Mouse (Mus musculus): ENCODE data around the gene Ak1.

Gene Ak1

DNA sequence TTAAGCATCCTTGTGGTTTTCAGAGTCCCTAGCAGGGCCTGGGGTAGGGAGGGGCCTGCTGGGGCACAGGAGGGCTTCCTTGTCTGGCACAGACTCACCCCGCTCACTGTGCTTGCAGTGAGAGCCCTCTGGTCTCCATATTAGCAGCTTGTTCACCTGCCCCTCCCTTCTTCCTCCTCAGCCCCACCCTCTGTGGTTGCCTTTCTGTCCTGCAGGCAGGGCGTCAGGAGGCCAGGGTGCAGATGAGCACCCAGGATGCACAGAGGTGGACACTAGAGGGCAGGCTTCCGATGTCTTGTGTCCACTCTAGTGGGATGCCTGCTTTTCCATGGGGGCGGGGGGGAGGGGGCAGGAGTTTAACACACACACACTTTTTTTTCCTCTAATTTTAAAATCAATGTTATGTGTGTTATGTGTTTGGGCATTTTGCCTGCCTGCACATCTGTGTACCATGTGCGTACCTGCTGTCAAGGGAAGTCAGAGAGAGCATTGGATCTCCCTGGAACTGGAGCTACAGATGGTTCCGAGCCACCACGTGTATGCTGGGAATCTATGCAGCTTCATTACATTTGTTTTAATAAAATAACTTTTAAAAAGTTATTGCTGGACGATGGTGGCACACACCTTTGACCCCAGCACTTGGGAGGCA is 20.0 kb upstream of the Ak1 start:
- peak; percentile 75 for DNase-seq (ENCODE audit: low spot score)

DNA sequence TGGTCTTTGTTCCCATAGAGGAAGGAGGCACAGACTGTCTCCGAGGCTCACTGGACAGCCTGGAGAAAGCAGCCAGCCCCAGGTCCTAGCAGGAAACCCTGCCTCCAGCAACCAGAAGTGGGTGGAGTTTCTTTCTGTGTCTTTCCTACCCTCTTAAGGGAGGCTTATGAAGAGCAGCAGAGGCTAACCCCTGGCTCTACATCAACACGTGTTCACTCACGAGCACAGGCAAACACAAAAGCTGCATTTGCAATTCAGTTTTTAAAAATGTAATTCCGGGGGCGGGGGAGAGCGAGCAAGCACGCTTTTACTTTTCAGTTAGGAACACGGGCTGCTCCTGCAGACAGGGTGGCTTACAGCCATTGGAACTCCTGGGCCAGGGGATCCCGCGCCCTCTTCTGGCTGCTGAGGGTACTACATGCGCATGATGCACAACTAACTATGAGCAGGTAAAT is 18.9 kb upstream of the Ak1 start:
- DNase-seq (ENCODE audit: low spot score) = peak; percentile 94

DNA sequence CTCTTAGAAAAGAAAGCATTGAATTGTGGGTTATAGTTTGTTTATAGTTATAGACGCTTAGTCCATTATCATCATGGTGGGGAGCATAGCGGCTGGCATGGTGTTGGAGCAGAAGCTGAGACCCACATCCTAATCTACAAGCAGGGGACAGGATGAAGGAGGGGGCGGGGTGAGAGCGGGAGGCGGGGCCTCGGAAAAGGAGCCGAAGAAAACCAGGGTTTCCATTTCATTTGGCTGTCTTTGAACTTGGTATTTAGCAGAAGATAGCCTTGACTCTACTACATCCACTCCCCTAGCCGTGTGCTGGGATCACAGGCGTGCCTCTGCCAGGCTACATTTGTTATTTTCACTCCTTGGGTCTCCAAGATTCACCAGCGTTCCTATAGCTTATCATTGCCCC is 16.9 kb upstream of the Ak1 start:
- DNase-seq (ENCODE audit: low spot score) = no peak

DNA sequence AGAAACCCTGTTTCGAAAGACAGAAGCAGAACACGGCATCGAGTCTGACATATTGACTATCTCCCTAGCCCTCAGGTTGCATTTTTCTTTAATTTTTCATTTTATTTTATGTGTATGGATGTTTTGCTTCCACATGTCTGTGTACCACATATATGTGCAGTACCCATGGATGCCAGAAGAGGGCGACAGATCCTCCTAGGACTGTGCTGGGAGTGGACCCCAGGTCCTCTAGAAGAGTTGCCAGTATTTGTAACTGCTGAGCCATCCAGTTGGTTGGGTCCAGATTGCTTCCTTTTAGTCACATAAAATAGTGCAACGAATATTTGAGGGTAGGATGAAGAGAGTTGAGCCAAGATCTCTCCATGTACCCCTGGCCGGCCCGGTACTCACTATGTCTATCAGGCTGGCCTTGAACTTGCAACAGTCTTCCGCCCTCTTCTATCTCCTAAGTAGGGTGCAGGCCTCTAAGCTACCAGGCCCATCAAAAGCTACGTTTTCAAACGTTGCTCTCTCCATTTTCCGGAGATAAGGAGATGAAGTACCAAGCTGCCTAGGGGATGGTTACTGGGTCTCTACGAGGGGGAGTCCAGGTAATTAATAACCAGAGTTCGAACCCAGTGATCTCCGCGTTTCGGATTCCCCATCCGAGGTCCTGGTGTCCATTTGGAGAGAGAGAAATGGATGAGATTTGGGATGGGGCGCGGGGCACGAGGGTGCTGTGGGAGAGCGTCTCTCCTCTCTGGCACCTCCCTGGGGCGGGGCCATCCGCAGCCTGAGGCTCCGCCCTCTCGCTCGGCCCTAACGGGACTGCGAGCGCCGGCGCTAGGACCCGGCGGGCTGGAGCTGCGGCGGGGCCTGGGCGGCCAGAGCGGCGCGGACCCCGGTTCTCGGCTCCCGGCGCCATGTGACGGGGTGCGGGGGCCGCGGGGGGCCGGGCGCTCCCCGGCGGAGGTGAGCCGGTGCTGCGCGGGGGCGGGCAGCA is 15.1 kb upstream of the Ak1 start:
- peak; percentile 96 for DNase-seq (ENCODE audit: low spot score)

DNA sequence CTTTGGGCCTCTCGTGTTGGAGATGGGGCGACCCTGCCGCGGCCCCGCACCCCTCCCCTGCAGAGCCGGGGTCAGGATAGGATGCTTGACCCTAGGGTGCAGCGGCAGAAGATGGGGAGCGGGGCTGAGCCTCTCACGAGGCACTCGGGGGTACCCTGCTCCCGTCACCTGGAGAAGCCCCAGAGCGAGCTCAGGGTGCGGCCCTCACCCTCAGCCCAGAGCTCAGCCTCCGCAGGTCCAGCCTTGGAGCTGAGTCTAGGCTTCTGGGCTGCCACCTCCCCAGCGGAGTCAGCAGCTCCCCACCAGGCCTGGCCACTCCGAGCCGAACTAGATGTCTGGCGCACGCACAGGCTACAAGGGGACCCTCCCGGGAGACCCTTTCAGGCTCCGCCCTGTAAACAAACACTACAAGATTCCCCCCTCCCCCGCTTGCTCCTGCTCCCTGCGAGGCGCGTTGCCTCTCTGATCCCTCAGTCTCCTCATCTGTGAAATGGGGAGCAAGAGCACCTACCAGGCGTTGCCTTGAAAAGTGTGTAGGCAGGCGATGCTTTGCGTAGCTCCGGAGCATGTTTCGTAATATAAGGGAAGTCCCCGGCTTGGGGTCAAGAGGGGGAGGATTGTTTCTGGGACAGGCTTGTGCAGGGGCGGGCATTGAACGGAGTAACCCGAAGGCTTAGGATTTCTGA is 14.2 kb upstream of the Ak1 start:
- DNase-seq (ENCODE audit: low spot score) = peak; percentile 74

DNA sequence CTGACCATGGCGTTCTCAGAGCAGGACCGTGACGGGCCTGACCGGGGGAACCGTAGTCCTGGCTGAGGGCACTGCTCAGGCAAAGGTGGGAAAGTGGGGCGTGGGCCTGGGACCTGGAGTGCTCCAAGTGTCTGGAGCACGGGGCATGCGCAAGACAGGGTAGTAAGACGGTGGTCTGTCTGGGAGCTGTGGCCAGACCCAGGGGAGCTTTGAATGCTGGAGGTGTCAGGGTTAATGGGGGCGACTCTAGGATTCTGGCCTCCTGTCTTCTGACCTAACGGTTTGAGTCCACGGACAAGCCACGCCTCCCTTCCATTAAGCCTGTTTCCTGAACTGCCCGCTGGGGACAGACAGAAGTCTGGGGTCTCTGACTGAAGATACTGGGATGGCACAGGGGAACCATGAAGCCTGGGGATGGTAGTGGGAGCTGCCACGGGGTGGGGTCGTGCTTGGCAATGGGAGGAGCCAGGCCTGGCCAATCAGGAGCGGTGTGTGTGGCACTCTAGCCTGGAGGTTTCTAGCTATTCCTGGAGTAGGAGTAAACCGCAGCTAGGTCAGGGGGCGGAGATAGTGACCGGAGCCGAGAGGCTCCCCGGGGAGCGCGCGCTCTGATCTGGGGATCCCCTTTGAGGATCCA is 13.3 kb upstream of the Ak1 start:
- peak; percentile 78 for DNase-seq (ENCODE audit: low spot score)

DNA sequence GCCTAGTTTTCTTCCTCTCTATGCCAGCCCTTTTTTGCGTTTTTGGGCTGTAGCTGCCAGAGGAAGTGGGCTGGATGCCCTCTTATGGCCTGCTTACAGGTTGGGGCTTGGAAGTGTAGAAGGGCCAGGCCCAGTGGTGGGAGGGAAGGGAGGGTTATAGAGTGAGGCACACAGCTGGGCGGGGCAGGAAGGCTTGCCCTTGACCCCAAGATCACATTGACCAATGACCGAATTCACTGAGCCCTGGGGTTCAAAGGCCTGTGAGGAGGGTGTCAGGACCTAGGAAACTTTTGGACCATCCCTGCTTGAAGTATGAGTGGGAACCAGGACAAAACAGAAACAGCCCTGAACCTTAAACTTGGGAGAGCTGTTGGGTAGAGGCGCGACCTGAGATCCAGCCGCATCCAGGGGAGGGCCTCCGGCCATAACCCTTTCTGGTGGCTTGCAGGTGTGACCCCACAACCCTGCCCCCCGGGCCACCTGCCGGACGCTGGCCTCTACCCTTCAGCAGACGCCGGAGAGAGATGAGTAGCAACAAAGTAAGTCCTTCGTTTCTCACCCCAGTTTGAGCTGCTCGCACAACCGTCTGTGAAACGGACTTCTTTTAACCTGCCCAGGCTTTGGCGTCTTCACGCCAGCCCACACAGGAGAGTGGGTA is 12.7 kb upstream of the Ak1 start:
- DNase-seq (ENCODE audit: low spot score) = peak; percentile 71

DNA sequence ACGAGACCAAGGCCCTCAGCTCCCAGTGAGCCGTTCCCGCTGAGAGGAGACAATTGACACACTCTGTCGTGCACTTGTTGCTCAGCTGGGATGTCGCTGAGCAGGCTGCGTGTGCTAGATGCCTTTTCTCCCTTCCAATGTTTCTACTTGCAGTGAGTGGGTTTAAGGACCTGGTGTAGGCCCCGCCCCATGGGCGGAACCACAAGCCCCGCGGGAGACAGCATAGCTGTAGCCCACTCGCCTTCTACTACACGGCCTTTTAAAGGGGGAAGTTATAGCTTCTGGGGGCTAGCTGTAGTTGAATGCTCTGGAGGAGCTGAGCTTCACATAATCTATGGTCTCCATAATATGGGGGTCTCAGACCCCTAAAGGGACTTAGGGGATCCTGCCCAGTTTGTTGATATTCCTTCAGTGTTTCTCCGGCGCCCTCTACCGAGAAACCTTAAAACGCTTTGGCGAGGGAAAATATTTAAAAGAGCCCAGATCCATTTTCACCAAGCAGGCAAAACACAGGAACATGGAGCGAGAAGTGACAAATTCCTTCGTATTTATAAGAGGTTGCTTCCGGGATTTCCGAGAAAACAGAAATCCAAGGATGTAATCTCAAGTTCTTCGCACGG is 10.8 kb upstream of the Ak1 start:
- DNase-seq (ENCODE audit: low spot score) = peak; percentile 78

DNA sequence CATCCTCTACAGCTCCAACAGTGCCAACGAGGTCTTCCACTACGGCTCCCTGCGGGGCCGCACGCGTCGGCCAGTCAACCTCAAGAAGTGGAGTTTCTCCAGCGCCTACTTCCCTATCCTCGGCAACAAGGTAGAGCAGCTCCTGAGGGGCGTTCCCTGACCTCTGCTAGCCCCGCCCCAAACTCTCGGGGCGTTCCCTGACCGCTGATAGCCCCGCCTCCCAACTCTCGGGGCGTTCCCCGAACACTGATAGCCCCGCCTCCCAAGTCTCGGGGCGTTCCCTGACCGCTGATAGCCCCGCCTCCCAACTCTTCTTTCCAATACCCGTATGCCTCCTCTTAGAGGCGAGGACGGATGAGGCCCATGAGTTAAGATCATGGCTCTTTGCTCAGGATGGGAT is 9.3 kb upstream of the Ak1 start:
- peak; percentile 67 for DNase-seq (ENCODE audit: low spot score)

DNA sequence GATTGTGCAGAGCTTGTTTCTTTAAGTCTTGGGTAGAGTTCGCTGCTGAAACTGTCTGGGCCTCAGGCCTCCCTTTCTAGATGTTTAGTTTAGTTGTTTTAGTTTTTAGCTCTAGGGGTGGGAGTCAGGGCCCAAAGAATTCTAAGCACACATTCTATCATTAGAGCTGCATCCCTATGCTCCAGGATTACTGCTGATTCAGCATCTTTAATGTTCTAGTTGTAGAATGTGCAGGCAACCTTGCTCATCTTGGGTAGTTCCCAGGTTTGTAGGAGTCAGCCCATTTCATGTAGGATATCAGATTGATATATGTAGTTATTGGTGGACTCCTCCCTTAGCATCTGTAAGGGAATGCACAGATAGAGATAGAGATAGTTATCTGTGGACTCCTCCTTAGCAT is 4.4 kb upstream of the Ak1 start:
- DNase-seq (ENCODE audit: low spot score) = no peak

DNA sequence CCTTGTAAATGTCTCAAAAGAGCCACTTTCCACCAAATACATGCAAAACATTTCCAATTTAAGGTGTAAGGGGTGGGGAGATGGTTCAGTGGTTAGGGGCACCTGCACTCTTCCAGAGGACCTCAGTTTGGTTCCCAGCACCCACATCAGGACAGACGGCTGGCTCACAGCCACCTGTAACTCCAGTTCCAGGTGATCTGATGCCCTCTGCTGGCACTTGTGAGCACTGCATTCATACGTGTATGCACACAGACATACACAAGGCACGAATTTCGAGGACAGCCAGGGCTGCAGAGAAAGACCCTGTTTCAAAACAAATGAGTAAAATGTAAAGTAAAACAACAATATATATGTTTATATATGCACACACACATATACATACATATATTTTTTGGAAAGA is 4.0 kb upstream of the Ak1 start:
- peak; percentile 59 for DNase-seq (ENCODE audit: low spot score)

DNA sequence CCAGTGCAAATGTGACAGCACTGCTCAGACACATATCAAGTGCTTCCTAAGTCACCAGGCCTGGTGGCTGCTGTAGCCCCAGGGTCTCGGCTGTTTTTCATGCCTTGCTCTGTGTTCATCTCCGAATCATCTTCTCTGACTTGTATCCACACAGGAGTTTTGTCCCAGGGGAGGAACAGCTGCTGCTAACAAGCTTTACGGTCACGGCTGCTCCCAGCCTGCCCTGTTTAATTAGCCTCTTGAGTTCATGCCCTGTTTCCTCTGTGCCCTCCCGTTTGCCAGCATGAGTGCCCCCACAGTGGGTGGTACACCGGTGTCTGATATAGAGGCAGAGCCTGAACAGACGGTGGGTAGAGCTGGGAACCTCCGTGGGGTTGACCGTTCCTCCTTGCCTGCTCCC is 3.5 kb upstream of the Ak1 start:
- no peak for DNase-seq (ENCODE audit: low spot score)

DNA sequence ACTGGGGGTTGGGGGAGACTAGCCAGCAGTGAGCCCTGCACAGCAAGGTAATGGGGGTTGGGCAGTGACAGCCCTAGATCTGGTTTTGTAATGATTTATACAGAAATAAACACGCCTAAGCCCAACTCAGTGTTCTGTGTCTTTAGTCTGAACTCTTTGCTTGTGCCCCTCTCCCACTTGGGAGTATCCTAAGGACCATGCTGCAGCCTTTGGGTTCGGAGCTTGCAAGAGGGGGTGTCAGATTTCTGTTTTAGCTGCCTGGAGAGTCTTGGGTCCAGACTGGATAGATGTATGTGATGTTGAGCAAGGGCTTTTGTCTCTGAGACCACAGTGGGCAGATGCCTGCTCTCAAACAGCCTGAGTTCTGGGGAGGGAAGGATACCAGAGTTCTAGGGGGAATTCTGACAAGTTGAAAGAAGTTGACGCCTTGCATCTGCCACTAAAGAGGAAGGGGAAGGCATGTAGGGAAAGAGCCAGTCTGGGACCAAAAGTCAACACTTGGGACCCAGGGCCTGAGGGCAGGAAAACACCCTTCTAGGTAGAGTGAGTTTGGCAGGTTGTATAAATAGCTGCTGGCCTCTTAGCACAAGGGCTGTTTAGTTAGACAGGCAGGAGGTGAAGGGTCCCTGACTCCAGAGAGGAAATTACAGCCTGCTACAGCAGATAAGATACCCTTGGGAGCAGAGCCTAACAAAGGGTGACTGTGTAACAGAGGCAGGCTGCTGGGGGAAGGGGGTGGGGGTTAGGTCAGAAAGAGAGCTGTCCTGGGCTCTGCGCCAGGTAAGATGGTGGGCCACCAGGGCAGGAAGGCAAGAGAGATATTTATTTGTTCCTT is 659 bp upstream of the Ak1 start:
- DNase-seq (ENCODE audit: low spot score) = peak; percentile 83

DNA sequence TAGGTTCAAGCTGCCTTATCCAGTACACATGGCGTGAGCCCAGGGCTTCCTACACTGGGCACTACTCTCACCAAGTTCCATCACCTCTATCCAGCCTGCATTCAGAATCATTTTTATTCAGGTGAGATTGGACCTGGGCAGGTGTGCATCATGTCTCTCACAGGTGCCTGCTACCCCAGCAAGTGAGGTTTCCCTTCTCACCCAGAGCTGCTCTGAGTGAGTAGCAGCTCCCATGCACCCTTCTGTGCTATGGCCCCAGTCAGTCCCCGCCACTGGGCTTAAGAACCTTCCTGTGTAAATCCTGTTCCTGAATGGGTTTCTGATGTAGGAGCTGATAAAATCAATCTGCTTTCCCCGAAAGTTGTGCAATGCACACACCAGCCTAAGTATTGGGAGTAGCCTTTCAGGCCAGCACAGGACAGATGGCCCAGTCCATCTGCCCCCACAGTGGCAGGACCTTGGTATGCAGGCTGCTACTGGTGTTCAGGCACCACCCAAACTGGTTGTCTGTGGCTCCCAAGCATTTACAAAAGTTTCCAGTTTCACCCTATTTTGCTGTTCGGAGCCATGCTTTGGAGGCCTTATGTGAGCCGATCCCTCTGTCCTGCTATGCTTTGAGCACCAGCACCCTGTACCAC is 2.7 kb downstream of the Ak1 start:
- DNase-seq (ENCODE audit: low spot score) = no peak

DNA sequence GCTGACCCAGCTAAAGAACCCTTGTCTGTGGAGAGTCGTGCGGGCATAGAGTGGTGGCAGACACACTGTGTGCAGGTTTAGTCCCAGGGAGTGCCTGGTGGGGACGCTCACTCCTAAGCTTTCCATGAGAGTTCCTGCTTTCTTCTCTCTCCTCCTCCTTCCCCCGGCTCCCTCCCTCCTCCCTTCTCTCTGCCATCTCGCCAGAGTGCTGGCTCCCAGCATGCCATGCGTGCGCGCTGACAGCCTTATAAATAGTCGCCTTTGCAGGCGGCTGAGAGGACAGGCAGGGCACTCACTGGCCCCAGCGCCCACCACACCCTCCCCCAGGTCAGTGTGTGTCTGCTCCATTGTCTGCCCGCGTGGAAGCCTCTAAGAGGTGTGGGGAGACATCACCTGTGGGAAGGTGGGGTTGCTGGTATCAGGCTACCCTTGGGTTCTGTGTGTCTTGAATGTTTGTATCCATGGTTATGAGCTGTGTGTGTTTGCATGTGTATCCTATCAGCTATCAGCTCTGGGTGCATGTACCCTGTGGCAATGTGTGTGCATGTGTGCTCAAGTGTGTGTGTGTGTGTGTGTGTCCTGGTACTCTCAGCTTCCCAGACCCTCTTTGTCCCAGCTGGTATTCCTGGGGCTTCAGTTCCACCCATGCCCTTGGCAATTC is 3.8 kb downstream of the Ak1 start:
- peak; percentile 77 for DNase-seq (ENCODE audit: low spot score)

DNA sequence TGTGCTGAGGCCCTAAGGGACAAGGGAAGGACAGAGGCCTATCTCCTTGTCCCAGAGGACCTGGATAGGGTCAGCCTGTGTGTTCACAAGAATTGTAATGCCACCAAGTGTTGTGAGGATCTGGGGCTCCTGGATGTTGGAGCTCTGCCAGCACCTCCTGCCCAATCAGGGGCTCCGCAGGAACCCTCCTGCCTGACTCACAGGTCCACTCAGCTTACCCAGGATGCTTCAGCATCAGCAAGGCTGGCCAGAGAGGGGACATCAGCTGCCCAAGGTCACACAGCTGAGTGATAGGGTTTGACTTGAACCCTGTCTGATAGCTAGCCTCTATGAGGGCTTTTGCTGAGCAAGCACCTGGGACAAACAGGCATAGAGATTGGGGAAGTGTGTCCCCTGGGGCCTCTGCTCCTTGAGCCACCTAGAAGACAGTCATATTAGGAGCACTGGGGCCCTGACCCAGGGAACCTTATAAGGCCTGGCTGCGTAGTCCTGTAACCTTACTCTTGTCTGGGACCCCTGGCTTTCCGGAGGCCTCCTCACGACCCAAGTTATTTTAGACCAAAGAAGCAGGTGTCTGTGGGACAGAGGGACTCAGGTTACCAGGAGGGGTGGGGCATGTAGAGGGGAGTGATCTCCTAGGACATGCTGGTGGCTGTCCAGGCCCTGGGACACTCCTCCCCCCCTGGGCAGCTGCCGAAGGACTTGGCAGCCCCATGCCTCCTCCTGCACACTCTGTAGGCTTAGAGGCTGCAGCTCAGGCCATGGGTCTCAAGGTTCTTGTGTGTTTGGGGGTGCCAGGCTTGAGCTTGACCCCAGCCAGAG is 4.5 kb downstream of the Ak1 start:
- DNase-seq (ENCODE audit: low spot score) = peak; percentile 67

DNA sequence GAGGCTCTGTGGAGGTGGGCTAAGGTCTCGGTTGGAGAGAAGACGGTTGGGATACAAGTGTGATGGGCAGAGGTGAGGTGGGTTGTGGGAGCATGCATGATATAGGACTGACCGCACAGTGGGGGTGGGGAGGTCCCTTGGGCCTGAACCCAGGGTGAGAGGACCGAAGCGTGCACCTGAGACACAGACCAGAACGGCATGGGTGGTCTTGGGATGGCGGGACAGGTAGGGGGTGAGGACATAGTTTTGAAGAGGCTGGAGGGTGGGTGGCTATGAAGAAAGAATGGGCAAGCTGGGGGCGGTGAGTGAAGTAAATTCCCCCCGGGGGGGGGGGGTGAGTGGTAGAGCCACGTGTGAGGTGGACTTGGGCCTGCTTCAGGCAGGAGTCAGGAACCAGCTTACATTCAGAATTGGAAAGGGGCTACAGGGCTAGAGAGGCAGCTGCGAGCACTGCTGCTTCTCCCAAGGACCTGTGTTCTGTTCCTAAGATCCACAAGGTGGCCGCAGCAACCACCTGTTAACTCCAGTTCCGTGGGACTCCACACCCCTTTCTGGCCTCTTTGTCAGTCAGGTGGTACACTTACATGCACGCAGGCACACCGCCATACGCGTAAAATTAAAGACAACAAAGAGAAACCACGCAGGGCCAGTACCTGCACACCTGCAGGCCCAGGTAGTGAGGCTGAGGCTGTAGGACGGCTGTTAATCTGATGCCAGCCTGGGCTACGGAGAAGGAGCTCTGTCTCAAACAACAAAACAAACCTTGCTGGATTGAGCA is 5.9 kb downstream of the Ak1 start:
- no peak for DNase-seq (ENCODE audit: low spot score)

All from testis, postnatal 10 days (tissue).